Mouse (Mus musculus) midbrain, embryonic 16.5 days (tissue): Measurements from ENCODE around the gene H2-DMa. TPM values are rescaled to one million over a fixed set of nuclear protein-coding genes. Genes with fewer than 3 reads are reported as not detected.

Experiments
- ATAC-seq: fragments of 200-750 bp; cut with Nextera tagmentation; 2 replicates; pipeline ENCODE4 v1.8.0; 2017; ENCODE audit warnings: moderate TSS enrichment
- H3K27ac ChIP-seq: fragments of 300-500 bp; sonication (generic); 2 replicates; pipeline ENCODE4 v1.5.1; 2014; ENCODE audit warnings: mild to moderate bottlenecking, low read length, mixed read lengths
- H3K27me3 ChIP-seq: fragments of 300-500 bp; sonication (generic); 2 replicates; pipeline ENCODE4 v1.6.1; 2014; ENCODE audit warnings: low read depth, low read length, mixed read lengths; ENCODE audit not compliant: control insufficient read depth, insufficient read depth
- H3K36me3 ChIP-seq: fragments of 300-500 bp; sonication (generic); 2 replicates; pipeline ENCODE4 v1.6.1; 2014; ENCODE audit warnings: mild to moderate bottlenecking, low read length, moderate library complexity, mixed read lengths; ENCODE audit not compliant: control insufficient read depth, insufficient read depth
- H3K4me1 ChIP-seq: fragments of 300-500 bp; sonication (generic); 2 replicates; pipeline ENCODE4 v1.6.1; 2014; ENCODE audit warnings: mild to moderate bottlenecking, low read length, mixed read lengths; ENCODE audit not compliant: control insufficient read depth, insufficient read depth
- H3K4me2 ChIP-seq: fragments of 300-500 bp; sonication (generic); 2 replicates; pipeline ENCODE4 v1.6.1; 2014; ENCODE audit warnings: mild to moderate bottlenecking, low read length, mixed read lengths
- H3K4me3 ChIP-seq: fragments of 300-500 bp; sonication (generic); 2 replicates; pipeline ENCODE4 v1.5.1; 2014; ENCODE audit warnings: low read depth, mild to moderate bottlenecking, low read length, moderate library complexity, mixed read lengths
- H3K9ac ChIP-seq: fragments of 300-500 bp; sonication (generic); 2 replicates; pipeline ENCODE4 v1.6.1; 2014; ENCODE audit warnings: low read depth, low read length, mixed read lengths
- H3K9me3 ChIP-seq: fragments of 300-500 bp; sonication (generic); replicated peaks from 2 replicates; pipeline ENCODE4 v1.6.1; 2014; ENCODE audit warnings: mild to moderate bottlenecking, low read length, mixed read lengths; ENCODE audit not compliant: control insufficient read depth, poor library complexity, severe bottlenecking
- WGBS: fragments of 180-500 bp; shearing (Covaris S2); extraction: QIAGEN DNeasy Blood & Tissue Kit; methylation state at CpG from one replicate; pipeline ENCODE4 v1.1.7; 2014; 5-methylcytosine and 5-hydroxymethylcytosine counted together
- polyA plus RNA-seq: library from polyadenylated mRNA; unstranded; fragments of >200 nt; fragmentation: Nextera tagmentation; extraction: Ambion mirVana; gene quantifications from 2 replicates; pipeline ENCODE4 v1.2.1, GENCODE M21; 2015

H2-DMa gene
- polyA plus RNA-seq: 22.5 and 22.7 TPM in 2 replicates

GRCm38 (mm10) chr17:34119249-34120179 is at the start of gene H2-DMa:
H2-DMa (plus strand) TSS chr17:34119541.
- Histone ChIP-seq H3K27me3 (no peaks in the 10 kb centered on the region), H3K36me3 (peaks cover 17% of the 10 kb centered on the region), H3K4me1 (peaks cover 32% of the 10 kb centered on the region), H3K4me3 (peak within 1 kb of the TSS; percentile 88), H3K27ac (peak within 1 kb of the TSS; percentile 100), H3K9me3 (no peaks in the 10 kb centered on the region), H3K9ac (peak within 1 kb of the TSS; percentile 99), H3K4me2 (peak within 1 kb of the TSS; percentile 84)
- ATAC-seq: peak; percentile 75
- WGBS: 0% methylated on average over 96 of the region's 96 CpGs

DNA sequence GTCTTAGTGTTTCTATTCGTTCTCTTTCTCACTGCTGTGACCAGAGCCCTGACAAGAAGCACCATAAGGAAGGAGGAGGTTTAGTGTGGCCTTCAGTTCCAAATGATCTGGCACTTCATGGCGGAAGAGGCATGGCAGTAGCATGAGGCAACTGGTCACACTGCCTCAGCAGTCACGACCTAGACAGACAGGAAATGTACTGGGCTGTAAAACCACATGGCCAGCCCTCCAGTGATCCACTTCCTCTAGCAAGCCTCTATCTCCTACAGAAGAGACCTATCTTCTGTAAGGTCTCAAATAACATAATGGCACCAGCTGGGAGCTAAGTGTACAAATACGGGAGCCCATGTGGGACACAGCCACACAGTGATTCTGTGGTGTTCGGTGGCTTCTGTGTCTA is 47.2 kb upstream of the H2-DMa start:
- 84% methylated on average over 5 of the region's 5 CpGs for WGBS
- H3K27me3 ChIP-seq: no peaks in the 10 kb centered on the region; the same call in none of the 2 replicates

GRCm38 (mm10) chr17:34075271-34075670 is 44.1 kb upstream of the H2-DMa start:
- Histone ChIP-seq H3K36me3 (no peaks in the 10 kb centered on the region), H3K9ac (no peak overlapping the region), H3K4me3 (no peak overlapping the region), H3K27ac (no peak overlapping the region), H3K9me3 (no peaks in the 10 kb centered on the region), H3K4me1 (peaks cover 6% of the 10 kb centered on the region; the same call in 1 of the 2 replicates), H3K27me3 (peaks cover 3% of the 10 kb centered on the region), H3K4me2 (no peak overlapping the region)
- no peak for ATAC-seq
- WGBS: 39% methylated on average over 7 of the region's 7 CpGs

More for the DNA sequence above, 47.2 kb upstream of the H2-DMa start:
- Histone ChIP-seq H3K4me1 (peaks cover 6% of the 10 kb centered on the region; the same call in 1 of the 2 replicates), H3K4me3 (no peak overlapping the region), H3K9me3 (no peaks in the 10 kb centered on the region), H3K27ac (no peak overlapping the region), H3K4me2 (no peak overlapping the region), H3K36me3 (no peaks in the 10 kb centered on the region), H3K9ac (no peak overlapping the region)
- ATAC-seq: no peak

DNA sequence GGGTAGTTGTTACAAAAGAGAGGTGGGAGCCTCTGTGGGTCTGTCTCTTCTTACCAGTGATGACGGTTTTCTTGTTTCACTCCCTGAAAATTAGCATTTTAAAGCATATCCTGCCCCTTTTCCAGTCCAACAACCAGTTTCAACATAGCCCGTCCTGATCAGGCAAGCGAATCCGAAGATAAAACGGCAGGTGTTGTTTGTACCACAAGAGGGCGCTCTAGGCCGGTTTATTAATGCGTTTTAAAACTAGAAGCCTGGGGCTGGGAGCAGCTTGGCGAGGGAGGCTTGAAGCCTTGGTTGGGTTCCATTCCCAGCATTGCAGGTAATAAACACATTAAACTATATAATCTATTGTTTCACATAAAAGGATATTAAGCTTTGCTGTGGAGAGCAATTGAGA is 41.8 kb upstream of the H2-DMa start:
- Histone ChIP-seq H3K27ac (no peak overlapping the region), H3K27me3 (peaks cover 3% of the 10 kb centered on the region), H3K9ac (no peak overlapping the region), H3K9me3 (no peaks in the 10 kb centered on the region), H3K4me1 (peaks cover 6% of the 10 kb centered on the region; the same call in 1 of the 2 replicates), H3K4me3 (no peak overlapping the region), H3K4me2 (no peak overlapping the region), H3K36me3 (no peaks in the 10 kb centered on the region)
- no peak for ATAC-seq
- 2% methylated on average over 9 of the region's 9 CpGs for WGBS

DNA sequence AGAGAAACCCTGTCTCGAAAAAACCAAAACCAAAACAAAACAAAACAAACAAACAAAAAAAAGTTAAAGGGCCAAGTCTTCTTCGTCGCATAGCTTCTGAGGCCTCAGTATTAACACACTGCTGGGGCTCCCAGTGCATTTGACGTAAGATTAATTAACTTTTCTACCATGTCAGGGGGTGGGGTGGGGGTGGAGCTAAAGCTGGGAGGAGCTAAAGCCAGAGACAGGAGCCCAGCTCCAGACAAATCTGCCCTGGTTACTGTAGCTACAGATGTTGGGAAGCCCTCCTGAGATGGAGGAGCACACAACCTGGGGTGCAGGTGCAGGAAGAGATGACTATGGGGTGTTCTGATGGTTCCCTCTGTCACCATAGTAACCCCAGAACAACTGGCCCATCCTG is 41.2 kb upstream of the H2-DMa start:
- H3K4me3 ChIP-seq: no peak overlapping the region
- no peak overlapping the region for H3K9ac ChIP-seq
- WGBS: 54% methylated on average over 4 of the region's 4 CpGs
- no peaks in the 10 kb centered on the region for H3K36me3 ChIP-seq
- H3K27ac ChIP-seq: no peak overlapping the region
- no peak; the same call in 1 of the 2 replicates for ATAC-seq
- H3K9me3 ChIP-seq: no peaks in the 10 kb centered on the region
- no peak overlapping the region for H3K4me2 ChIP-seq
- H3K27me3 ChIP-seq: peaks cover 3% of the 10 kb centered on the region
- H3K4me1 ChIP-seq: peaks cover 6% of the 10 kb centered on the region

DNA sequence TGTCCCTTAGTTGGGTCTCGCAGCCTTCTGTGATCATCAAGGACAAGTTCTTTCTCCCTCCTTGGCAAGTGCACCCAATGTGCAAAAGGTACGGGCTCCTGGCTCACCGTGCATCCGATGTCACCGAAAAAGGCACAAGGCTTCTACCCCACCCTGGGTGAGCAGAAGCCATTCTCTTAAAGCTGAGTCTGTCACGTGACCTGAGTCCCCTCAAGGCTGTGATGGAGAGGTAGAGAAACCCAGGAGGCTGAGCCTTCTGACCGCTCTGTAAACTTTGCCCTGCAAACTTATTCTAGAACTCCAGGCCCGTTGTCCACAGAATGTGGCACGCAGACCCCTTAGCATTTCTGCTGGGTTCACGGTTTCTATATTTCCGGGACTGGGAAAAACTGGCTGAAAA is 40.3 kb upstream of the H2-DMa start:
- no peak for ATAC-seq
- Histone ChIP-seq H3K9ac (no peak overlapping the region), H3K27me3 (peaks cover 3% of the 10 kb centered on the region), H3K36me3 (no peaks in the 10 kb centered on the region), H3K9me3 (no peaks in the 10 kb centered on the region), H3K27ac (no peak overlapping the region), H3K4me2 (no peak overlapping the region), H3K4me3 (no peak overlapping the region), H3K4me1 (peaks cover 6% of the 10 kb centered on the region)
- 90% methylated on average over 11 of the region's 11 CpGs for WGBS

- Histone ChIP-seq H3K36me3 (no peaks in the 10 kb centered on the region), H3K27me3 (peaks cover 3% of the 10 kb centered on the region), H3K9me3 (no peaks in the 10 kb centered on the region), H3K9ac (0 out of 2 replicates have a peak overlapping the region, but pooled peaks have one; percentile 23), H3K4me1 (peaks cover 6% of the 10 kb centered on the region), H3K4me3 (no peak overlapping the region), H3K27ac (no peak overlapping the region), H3K4me2 (0 out of 2 replicates have a peak overlapping the region, but pooled peaks have one; percentile 7)
- 5% methylated on average over 5 of the region's 5 CpGs for WGBS
- peak; percentile 90 for ATAC-seq
Measured at GRCm38 (mm10) chr17:34079621-34080020, 39.7 kb upstream of the H2-DMa start.

GRCm38 (mm10) chr17:34083104-34083503 is 36.2 kb upstream of the H2-DMa start:
- ATAC-seq: no peak
- Histone ChIP-seq H3K9ac (0 out of 2 replicates have a peak overlapping the region, but pooled peaks have one; percentile 10), H3K4me2 (peak overlapping the region; percentile 6; the same call in 1 of the 2 replicates), H3K9me3 (no peaks in the 10 kb centered on the region), H3K36me3 (no peaks in the 10 kb centered on the region), H3K27me3 (no peaks in the 10 kb centered on the region), H3K4me3 (no peak overlapping the region), H3K27ac (no peak overlapping the region), H3K4me1 (no peaks in the 10 kb centered on the region; the same call in 1 of the 2 replicates)
- 2% methylated on average over 8 of the region's 8 CpGs for WGBS

DNA sequence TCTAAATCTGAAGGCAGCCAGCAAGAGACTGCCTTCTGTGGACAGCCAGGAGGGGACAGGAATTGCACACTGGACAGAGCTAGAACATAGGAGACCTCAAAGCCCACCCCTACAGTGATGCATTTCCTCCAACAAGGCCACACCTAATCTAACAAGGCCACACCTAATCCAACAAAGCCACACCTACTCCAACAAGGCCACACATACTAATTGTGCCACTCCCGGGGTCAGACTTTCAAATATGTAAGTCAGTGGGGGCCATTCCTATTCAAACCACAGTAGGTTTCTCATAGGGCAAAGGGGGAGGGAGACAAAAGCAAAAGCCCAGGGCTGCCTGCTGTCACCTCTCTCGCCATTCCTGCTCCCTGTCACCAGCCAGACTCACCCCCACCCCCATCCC is 32.0 kb upstream of the H2-DMa start:
- Histone ChIP-seq H3K9me3 (no peaks in the 10 kb centered on the region), H3K27me3 (no peaks in the 10 kb centered on the region), H3K27ac (no peak overlapping the region), H3K4me1 (no peaks in the 10 kb centered on the region; the same call in 1 of the 2 replicates), H3K36me3 (no peaks in the 10 kb centered on the region), H3K4me3 (no peak overlapping the region), H3K4me2 (no peak overlapping the region), H3K9ac (no peak overlapping the region)
- WGBS: 31% methylated on average over 2 of the region's 2 CpGs
- no peak for ATAC-seq
